Mouse (Mus musculus): ENCODE measurements around the gene Smpd3. TPM values are rescaled to one million over a fixed set of nuclear protein-coding genes. Genes with fewer than 3 reads are reported as not detected.

Gene Smpd3
- polyA plus RNA-seq, 1 experiment: not detected

DNA sequence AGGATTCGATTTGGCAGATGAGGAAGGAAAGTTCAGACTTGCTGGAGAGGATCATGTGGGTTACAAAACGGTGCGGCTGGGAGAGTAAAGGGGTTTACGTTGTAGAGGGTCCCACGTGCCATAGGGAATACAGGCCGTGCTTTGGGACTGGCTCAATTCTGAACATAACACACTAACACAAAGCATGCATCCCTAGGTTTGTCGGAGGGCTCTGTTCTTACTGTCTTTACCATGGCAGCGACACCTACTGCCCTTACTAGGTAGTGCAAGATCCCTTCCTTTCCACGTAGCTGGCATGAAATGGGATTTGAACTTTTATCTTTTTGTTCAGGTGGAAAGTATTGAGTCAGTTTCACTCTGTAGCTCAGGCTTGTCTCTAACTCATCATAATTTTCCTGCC is 111.2 kb downstream of the Smpd3 start:
- no peak for TF ChIP-seq GATA1 (IDR thresholded peaks at IDR 0.05; ENCODE audit: low read length)

DNA sequence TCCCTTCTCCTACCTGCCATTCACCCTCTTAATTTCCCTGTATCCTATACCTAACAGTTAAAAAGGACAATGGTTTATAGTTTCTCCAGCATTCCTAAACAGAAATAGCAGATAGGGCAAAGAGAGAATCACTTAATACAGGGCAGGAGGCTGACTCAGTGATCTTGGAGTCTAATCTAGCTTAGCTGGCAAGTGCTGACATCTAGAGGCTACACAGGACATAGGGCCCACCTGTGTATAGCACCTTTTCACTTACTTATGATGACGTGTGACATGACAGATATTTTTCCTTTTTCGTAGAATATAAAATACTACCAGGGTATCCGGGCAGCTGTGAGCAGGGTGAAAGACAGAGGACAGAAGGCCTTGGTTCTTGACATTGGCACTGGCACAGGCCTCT is 118.2 kb downstream of the Smpd3 start:
- no peak for TF ChIP-seq GATA1 (IDR thresholded peaks at IDR 0.05; ENCODE audit: low read length)

DNA sequence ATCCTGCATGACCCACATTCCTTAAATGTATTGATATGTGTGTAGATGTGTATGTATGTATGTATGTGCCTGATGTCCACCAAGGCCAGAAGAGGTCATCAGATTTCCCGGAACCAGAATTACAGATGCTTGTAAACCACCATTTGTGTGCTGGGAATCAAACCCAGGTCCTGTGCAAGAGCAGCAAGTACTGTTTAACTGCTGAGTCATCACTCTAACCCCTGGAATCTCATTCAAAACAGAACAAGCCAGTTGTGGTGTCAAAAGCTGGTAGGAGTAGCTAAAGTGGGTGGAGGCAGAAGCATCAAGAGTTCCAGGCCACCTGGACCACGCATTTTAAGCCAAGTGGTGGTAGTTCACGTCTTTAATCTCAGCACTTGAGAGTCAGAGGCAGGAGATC is 123.8 kb downstream of the Smpd3 start:
- no peak for TF ChIP-seq GATA1 (IDR thresholded peaks at IDR 0.05; ENCODE audit: low read length)

DNA sequence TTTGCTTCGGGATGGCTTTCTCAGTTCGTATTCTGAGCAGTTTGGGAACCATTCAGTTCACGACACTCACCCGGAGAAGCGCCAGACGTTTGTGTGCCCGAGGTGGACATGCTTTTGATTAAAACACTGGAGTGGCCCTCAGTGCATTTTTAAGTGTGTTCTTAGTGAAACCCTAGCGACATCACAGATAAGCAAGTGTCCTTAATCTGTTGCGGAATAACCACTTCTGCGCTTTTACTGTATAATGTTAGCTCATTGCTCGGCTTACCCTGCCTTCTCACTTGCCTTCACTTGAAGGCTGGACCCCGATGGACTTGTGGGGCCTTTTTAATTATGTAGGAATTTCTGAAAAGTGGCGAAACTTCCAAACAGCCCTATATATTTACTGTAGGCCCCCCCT is 126.4 kb downstream of the Smpd3 start:
- TF ChIP-seq GATA1 (IDR thresholded peaks at IDR 0.05; ENCODE audit: low read length): no peak

DNA sequence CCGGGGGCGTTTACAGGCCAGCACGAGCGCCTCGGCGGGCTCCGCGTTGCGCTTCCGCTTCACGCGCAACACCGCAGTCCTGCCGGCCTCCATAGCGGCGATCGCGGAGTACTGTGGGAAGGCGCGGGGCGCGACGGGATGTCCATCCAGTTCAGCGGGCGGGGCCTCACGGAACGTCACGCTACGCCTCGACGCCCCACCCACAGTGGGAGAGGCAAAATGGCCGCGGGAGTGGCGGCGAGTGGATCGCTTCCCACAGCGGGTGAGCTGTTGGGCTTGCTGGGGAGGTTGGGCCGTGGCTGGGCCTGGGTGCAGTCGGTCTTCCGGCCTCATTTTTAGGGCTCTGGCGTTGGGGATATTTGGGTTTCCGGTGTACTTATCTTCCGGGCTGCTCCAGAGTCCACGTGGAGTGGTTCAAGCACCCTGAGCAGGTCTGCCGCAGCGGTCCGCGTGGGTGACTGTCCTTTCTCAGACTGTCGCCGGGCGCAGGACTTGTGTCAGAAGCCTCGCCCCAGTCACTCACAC is 126.9 kb downstream of the Smpd3 start, which contains the start of the genes Slc7a6os and Prmt7:
TSS of gene Slc7a6os (minus strand) at position 115 of the 525 bp plus-strand sequence.
TSS of gene Prmt7 (plus strand) at position 116 of the 525 bp plus-strand sequence.
- TF ChIP-seq GATA1 (IDR thresholded peaks at IDR 0.05; ENCODE audit: low read length): no peak

DNA sequence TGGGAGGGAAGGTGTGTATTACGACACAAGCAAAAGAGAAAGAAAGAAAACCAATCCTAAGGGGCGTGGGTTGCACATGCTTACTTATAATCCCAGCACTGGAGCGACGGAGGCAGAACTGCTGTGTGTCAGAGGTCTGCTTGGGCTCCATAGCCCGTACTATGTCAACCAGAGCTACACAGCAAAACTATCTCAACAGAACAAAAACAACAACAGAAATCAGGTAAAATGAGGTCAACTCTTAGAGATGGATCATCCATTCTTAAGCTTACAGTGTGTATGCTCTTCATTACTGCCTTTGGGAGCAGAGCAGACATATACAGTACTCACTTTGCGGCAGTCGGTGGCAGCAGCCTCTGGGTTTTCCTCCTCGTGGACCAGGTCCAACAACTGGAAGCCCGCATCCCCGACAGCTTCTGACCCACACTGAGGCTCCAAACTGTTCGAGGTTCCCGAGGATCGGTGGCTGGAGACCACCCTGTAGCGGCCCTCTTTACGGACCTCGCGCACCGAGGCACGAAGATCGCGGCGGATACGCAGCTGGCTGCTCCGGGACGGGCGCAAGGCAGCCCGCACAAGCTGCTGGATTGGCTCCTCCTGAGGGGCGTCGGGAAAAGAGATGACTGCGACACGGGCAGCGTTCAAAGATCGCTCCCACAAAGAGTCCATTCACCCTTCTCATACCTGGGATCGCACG is 127.6 kb downstream of the Smpd3 start:
- TF ChIP-seq GATA1 (IDR thresholded peaks at IDR 0.05; ENCODE audit: low read length): no peak

Other genes starting within 250 kb of the Smpd3 start
- gene Esrp2, start 201.0 kb downstream of the Smpd3 start, polyA plus RNA-seq (2012): not detected in 2 replicates
- gene Pla2g15, start 187.6 kb downstream of the Smpd3 start, polyA plus RNA-seq (2012): 0.75 and 0.85 TPM in 2 replicates
- 3.1 and 3.7 TPM in 2 replicates for gene Slc7a6, start 169.1 kb downstream of the Smpd3 start, polyA plus RNA-seq (2012)
- gene Slc7a6os, start 127.1 kb downstream of the Smpd3 start, polyA plus RNA-seq (2012): 28.9 and 34.4 TPM in 2 replicates
- gene Prmt7, start 127.1 kb downstream of the Smpd3 start, polyA plus RNA-seq (2012): 16.6 and 75.2 TPM in 2 replicates
- gene Zfp90, start 77.3 kb upstream of the Smpd3 start, polyA plus RNA-seq (2012): not detected in 2 replicates
- not detected in 2 replicates for gene 6030452D12Rik, start 162.5 kb upstream of the Smpd3 start, polyA plus RNA-seq (2012)
- gene Cdh3, start 172.9 kb upstream of the Smpd3 start, polyA plus RNA-seq (2012): not detected in 2 replicates
- 22.7 and 35.0 TPM in 2 replicates for gene Gm10073, start 235.5 kb upstream of the Smpd3 start, polyA plus RNA-seq (2012)

Measured in G1E-ER4 (cell line).